Mouse (Mus musculus) A20 (cell line): Measurements from ENCODE around the gene Mrpl50.
"Not testable (repeated sequence)": the region's sequence is repeated elsewhere in the genome, so short reads cannot be mapped to it uniquely, and the experiment has no call there.

Experiments
- DNase-seq: peaks from one replicate; pipeline ENCODE4 v3.0.0-alpha.2; 2011; ENCODE audit warnings: low read depth, low spot score

Mrpl50 gene

GRCm38 (mm10) chr4:49510236-49510835 lies 10.6 kb downstream of the Mrpl50 start:
- DNase-seq: not testable (repeated sequence)

- DNase-seq: no peak
These were observed 11.7 kb downstream of the Mrpl50 start for GRCm38 (mm10) chr4:49509183-49509582.

- no peak for DNase-seq
These were observed 14.5 kb downstream of the Mrpl50 start, which contains the start of gene Baat for GRCm38 (mm10) chr4:49506386-49506785. Baat (minus strand) TSS chr4:49506557.

- no peak for DNase-seq
These were observed 17.3 kb downstream of the Mrpl50 start for GRCm38 (mm10) chr4:49503563-49503962.

- DNase-seq: not testable (repeated sequence)
These were observed 34.8 kb downstream of the Mrpl50 start for GRCm38 (mm10) chr4:49485934-49486650.

GRCm38 (mm10) chr4:49485442-49485841 lies 35.5 kb downstream of the Mrpl50 start:
- no peak for DNase-seq

- no peak for DNase-seq
These were observed 40.0 kb downstream of the Mrpl50 start for GRCm38 (mm10) chr4:49480896-49481295.

GRCm38 (mm10) chr4:49480104-49480760 lies 40.7 kb downstream of the Mrpl50 start:
- DNase-seq: no peak

GRCm38 (mm10) chr4:49479035-49479434 lies 41.9 kb downstream of the Mrpl50 start:
- not testable (repeated sequence) for DNase-seq

- DNase-seq: no peak
These were observed 42.6 kb downstream of the Mrpl50 start for GRCm38 (mm10) chr4:49478118-49478877.

- DNase-seq: no peak
These were observed 46.3 kb downstream of the Mrpl50 start for GRCm38 (mm10) chr4:49474583-49474982.

- DNase-seq: no peak
These were observed 47.3 kb downstream of the Mrpl50 start, which contains the start of gene Acnat1 for GRCm38 (mm10) chr4:49473435-49474100. Acnat1 (minus strand) TSS chr4:49473912.

GRCm38 (mm10) chr4:49469435-49470151 lies 51.3 kb downstream of the Mrpl50 start:
- DNase-seq: no peak

GRCm38 (mm10) chr4:49467360-49467759 lies 53.5 kb downstream of the Mrpl50 start:
- no peak for DNase-seq
